Mouse (Mus musculus) thymus, adult 2 months (tissue): Measurements from ENCODE around the gene Ier2. TPM values are rescaled to one million over a fixed set of nuclear protein-coding genes. Genes with fewer than 3 reads are reported as not detected.
A peak's percentile ranks its signal among the peaks of the same experiment; 100 is the strongest.

Experiments used
- DNase-seq: peaks from one replicate; pipeline ENCODE4 v3.0.0; 2021
- H3K27ac ChIP-seq: fragments of 200-500 bp; 2 replicates; pipeline ENCODE4 v1.5.1; 2012; ENCODE audit warnings: low read length, control low read depth; ENCODE audit not compliant: control insufficient read depth, insufficient read depth
- H3K27me3 ChIP-seq: fragments of 200-500 bp; 2 replicates; pipeline ENCODE4 v1.6.1; 2012; ENCODE audit warnings: mild to moderate bottlenecking, low read length, moderate library complexity, mixed read lengths; ENCODE audit not compliant: control insufficient read depth, insufficient read depth
- H3K36me3 ChIP-seq: fragments of 200-500 bp; 2 replicates; pipeline ENCODE4 v1.6.1; 2012; ENCODE audit warnings: mild to moderate bottlenecking, low read length, moderate library complexity; ENCODE audit not compliant: control insufficient read depth, insufficient read depth
- H3K4me1 ChIP-seq: fragments of 200-500 bp; replicated peaks from 2 replicates; pipeline ENCODE4 v1.6.1; 2012; ENCODE audit warnings: low read length; ENCODE audit not compliant: control insufficient read depth, insufficient read depth
- H3K4me3 ChIP-seq: fragments of 200-500 bp; 2 replicates; pipeline ENCODE4 v1.5.1; 2012; ENCODE audit warnings: mild to moderate bottlenecking, low read length, control low read depth, moderate library complexity; ENCODE audit not compliant: control insufficient read depth, insufficient read depth
- CTCF ChIP-seq: fragments of 200-500 bp; IDR thresholded peaks from 2 replicates; pipeline ENCODE4 v1.5.1; 2012; ENCODE audit warnings: mild to moderate bottlenecking, control low read depth, low read length, moderate library complexity, borderline replicate concordance; ENCODE audit not compliant: control insufficient read depth, poor library complexity, insufficient read depth; ENCODE audit errors: extremely low read depth
- POLR2A ChIP-seq: fragments of 200-500 bp; IDR thresholded peaks from 2 replicates; pipeline ENCODE4 v1.6.1; 2012; ENCODE audit warnings: mild to moderate bottlenecking, low read length, control low read depth, moderate library complexity; ENCODE audit not compliant: control insufficient read depth, poor library complexity, insufficient read depth; ENCODE audit errors: extremely low read depth
- WGBS: fragments of 180-500 bp; shearing (Covaris S2); methylation state at CpG from one replicate; pipeline ENCODE4 v1.1.7; 2018; 5-methylcytosine and 5-hydroxymethylcytosine counted together
- polyA plus RNA-seq: library from polyadenylated mRNA; depleted of rRNA; stranded (reverse); fragments of >200 nt; gene quantifications from 2 replicates; pipeline ENCODE4 v1.2.3, GENCODE M21; 2012

Gene Ier2
- polyA plus RNA-seq, 1 experiment, result 29.2 TPM

DNA sequence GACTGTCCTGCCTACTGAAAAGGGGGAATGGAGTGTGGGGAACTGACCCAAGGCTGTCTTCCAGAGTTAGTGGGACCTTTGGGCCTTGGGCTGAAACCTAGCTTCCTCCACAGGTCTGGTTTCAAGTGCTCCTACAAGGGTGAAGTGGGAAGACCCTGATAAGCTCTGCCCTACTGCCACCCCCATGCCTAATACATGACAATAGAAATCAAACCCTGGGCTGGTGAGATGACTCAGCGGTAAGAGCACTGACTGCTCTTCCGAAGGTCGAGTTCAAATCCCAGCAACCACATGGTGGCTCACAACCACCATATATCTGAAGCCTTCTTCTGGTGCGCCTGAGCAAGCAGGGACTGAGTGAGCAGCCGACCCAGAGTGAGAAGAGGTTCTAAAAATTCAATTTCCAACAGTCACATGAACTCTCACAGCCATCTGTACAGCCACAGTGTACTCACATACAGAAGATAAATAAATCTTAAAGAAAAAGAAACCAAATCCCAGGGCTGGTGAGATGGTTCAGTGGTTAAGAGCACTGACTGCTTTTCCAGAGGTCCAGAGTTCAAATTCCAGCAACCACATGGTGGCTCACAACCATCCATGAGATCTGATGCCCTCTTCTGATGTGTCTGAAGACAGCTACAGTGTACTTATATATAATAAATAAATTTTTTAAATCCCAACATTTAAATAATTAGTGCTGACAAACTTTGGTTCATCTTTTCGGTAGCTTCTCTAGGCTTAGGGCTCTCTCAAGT lies 6.3 kb upstream of the Ier2 start:
- Histone ChIP-seq H3K36me3 (peaks cover 9% of the 10 kb centered on the region; the same call in 1 of the 2 replicates), H3K27me3 (no peaks in the 10 kb centered on the region), H3K4me1 (peaks cover 6% of the 10 kb centered on the region), H3K4me3 (no peak overlapping the region), H3K27ac (no peak overlapping the region)
- WGBS, result 77% methylated on average over 6 of the region's 6 CpGs
- no peak for TF ChIP-seq POLR2A
- no peak for TF ChIP-seq CTCF
- DNase-seq, result no peak

DNA sequence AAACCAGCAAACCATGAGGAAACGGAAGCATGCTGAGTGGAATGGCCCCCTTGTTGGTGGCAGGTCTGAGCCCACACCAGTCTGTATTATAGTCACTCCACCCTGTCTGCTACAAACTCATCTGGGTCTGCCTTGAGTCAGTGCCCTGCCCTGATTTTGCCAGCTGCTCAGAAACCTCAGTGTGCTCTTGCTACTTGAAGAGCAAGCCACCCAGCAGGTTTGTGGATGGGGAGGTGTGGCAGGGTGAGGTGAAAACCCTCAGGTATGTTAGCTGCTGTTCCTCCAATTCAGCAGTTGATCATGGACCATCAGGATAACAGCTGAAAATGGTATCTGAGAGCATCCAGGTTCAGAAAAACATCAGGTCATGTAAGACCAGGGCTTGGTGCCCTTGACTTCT lies 5.4 kb upstream of the Ier2 start:
- DNase-seq, result no peak
- Histone ChIP-seq H3K4me1 (peaks cover 11% of the 10 kb centered on the region), H3K27ac (no peak overlapping the region), H3K4me3 (no peak overlapping the region), H3K27me3 (no peaks in the 10 kb centered on the region), H3K36me3 (peaks cover 5% of the 10 kb centered on the region; the same call in 1 of the 2 replicates)
- whole genome bisulfite sequencing, result 97% methylated on average over 1 of the region's 1 CpGs
- no peak for TF ChIP-seq CTCF
- no peak for TF ChIP-seq POLR2A

DNA sequence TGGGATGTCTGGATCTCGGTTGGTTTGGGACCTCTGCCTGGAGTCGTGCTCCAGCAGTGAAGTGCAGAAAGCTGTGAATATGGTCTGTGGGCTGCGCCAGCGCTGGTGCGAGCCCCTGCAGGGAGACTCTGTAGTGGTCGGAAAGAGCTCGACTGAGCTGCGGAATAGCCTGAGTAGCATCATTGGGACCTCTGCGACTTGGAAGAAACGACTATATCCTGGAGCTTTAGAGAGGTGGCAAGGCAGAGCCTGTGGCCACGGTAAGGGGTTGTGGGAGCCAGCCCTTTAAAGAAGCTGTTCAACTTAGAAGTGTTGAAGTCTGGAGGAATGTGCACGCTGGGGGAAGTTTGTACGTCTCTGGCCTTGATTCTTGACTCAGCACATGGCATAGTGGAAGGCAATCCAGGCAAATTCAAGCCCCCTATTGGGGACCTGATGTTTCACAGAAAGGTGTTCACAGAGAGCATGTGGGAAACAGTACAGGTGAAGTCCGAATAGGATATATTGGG lies 2.8 kb upstream of the Ier2 start:
- Histone ChIP-seq H3K27me3 (no peaks in the 10 kb centered on the region), H3K36me3 (no peaks in the 10 kb centered on the region), H3K27ac (peak overlapping the region; percentile 23; the same call in 1 of the 2 replicates), H3K4me1 (peaks cover 18% of the 10 kb centered on the region), H3K4me3 (peak overlapping the region; percentile 77)
- TF ChIP-seq CTCF (no peak; the same call in 1 of the 2 replicates), POLR2A (no peak; the same call in 1 of the 2 replicates)
- 3% methylated on average over 14 of the region's 14 CpGs for WGBS
- no peak for DNase-seq

DNA sequence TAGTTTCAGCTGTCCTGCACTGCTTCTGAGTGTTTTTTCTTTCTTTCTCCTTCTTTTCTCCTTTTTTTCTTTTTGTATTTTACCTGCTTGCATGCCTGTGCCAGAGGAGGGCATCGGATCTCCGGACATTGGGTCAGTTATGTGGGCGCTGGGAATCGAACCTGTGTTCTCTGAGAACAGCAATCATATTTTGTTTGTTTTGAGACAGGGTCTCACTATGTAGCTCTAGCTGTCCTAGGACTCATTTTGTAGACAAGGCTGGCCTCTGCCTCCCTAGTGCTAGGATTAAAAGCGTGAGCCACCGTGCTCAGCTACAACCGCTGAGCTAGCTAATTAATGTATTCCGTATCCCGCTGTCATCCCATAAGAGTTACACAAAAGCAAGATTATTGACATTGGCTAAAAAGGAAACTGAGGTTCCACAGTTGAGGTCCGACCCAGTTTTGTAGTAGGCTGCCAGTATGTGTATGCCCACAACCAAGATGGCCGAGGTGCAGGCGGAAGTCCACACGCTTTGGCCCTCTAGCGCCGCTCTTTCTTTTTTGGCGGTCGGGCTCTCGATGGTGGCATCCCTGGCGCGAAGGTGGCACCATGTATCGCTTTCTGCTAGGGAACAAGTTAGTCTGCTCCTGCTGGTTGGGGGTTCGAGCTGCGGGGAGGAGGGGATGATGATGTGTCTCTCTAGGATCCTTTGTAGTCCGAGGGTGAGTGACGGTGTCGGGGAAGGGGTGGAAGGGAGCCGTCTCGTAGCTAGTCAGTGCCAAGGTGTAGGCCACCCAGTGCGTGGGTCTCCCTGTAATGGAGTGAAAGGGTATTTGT lies 2.1 kb upstream of the Ier2 start:
- DNase-seq, result peak; percentile 73
- Histone ChIP-seq H3K27me3 (no peaks in the 10 kb centered on the region), H3K36me3 (no peaks in the 10 kb centered on the region), H3K4me1 (peaks cover 25% of the 10 kb centered on the region), H3K4me3 (peak overlapping the region; percentile 77), H3K27ac (peak overlapping the region; percentile 85)
- under 1% methylated on average over 29 of the region's 29 CpGs for WGBS
- TF ChIP-seq CTCF, result peak; percentile 27; the same call in 1 of the 2 replicates
- no peak; the same call in 1 of the 2 replicates for TF ChIP-seq POLR2A

DNA sequence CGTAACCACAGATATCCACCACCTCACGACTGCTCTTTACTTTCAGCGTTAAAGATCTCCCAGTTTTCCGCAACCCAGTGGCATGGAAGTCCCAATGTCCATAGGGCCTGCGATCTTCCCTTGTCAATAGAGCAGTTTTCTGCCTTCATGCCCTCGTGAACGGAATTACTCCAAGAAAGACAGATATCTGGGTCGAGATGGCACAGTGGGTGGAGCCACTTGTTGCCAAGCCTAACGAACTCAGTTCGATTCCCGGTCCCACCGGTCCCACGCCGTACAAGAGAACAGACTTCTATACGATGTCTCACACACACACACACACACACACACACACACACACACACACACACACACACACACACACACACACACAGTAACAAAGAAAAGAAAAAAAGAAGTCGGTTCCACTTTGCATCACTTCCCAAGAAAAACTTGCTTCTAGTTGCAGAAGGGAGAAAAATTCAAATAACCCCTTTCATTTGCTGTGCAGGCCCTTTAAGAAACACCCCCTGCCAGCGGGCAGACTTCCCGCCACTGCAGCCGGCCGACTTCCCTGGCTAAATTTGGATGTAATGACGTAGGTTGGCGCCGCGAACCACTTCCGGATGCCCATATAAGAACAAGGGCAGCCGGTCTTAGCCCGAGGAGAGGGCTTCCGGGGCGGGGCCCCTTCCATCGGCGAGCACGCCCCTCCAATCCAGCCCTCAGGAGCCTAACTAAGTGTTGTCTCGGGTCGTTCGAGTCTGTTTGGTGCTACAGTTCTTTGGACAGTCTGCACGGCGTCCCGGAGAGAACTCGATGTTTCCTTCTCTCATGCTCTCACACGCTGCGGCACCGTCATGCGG lies 1.1 kb upstream of the Ier2 start:
- 0 out of 2 replicates have a peak, but pooled peaks have one; percentile 40 for TF ChIP-seq CTCF
- peak; percentile 70; the same call in 1 of the 2 replicates for TF ChIP-seq POLR2A
- peak overlapping the region; percentile 77 for H3K4me3 ChIP-seq
- DNase-seq, result peak; percentile 93
- no peaks in the 10 kb centered on the region for H3K36me3 ChIP-seq
- WGBS, result 3% methylated on average over 43 of the region's 43 CpGs
- peaks cover 26% of the 10 kb centered on the region for H3K4me1 ChIP-seq
- no peaks in the 10 kb centered on the region for H3K27me3 ChIP-seq
- H3K27ac ChIP-seq, result peak overlapping the region; percentile 85

DNA sequence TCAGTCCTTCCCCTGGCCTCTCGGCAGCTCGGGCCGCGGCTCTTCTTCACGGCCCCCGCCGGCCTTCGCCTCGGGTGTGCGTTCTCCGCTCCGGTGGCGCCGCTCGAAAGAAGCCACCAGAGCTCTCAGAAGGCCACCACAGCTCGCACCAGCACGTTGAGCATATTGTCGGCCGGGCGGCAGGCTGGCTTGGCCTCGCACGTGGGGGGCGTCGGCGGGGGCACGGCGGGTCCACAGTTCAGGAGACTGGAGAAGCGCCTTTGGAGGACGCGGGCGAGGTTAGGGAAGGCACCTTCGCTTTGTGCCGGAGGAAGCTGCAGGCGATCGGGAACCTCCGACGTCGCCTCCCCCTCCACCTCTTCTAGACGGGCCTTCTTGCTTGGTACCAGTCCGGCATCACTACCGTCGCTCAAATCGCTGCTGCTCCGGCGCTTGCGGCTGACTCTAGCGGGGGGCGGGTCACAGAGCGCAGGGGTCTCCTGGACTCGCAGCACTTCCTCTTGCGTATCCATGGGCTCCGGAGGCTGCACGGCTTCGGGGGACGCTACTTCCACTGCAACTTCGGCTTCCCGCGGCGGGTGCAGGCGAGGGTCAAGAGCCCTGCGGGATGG lies 586 bp downstream of the Ier2 start:
- peak overlapping the region; percentile 91 for H3K27ac ChIP-seq
- H3K36me3 ChIP-seq, result no peaks in the 10 kb centered on the region
- peak overlapping the region; percentile 76 for H3K4me3 ChIP-seq
- no peaks in the 10 kb centered on the region for H3K27me3 ChIP-seq
- peaks cover 26% of the 10 kb centered on the region for H3K4me1 ChIP-seq
- under 1% methylated on average over 61 of the region's 61 CpGs for WGBS
- TF ChIP-seq POLR2A (no peak), CTCF (0 out of 2 replicates have a peak, but pooled peaks have one; percentile 9)
- peak; percentile 67 for DNase-seq
